Mouse (Mus musculus) heart, postnatal 10 days (tissue): ENCODE results near the gene Nudt3. TPM values are rescaled to one million over a fixed set of nuclear protein-coding genes. Genes with fewer than 3 reads are reported as not detected.
A peak's percentile ranks its signal among the peaks of the same experiment; 100 is the strongest.

Source experiments
- DNase-seq, 2 experiments: peaks; one replicate each; pipeline ENCODE4 v3.0.0; 2021
- intact Hi-C: fragments of 180-260 bp; cut with DNase I; formaldehyde crosslinking; loops from one replicate; pipeline ENCODE4 v1.15.1; 2025
- total RNA-seq, 2 experiments: library from RNA; stranded (reverse); gene quantifications; 2 replicates each; pipeline ENCODE4 v1.2.3; 2021

Nudt3 gene
- total RNA-seq, 2 experiments from 2014 or later = 380 to 410 TPM

- intact Hi-C loops = no loop called here
- peak; percentile 77 to 87 for DNase-seq
Observed at GRCm38 (mm10) chr17:27603522-27604234, 19.6 kb downstream of the Nudt3 start.

GRCm38 (mm10) chr17:27603036-27603435 is 20.3 kb downstream of the Nudt3 start:
- intact Hi-C loops = no loop called here
- no peak for DNase-seq

- intact Hi-C loops = no loop called here
- no peak for DNase-seq
Observed at GRCm38 (mm10) chr17:27600869-27601268, 22.4 kb downstream of the Nudt3 start.

GRCm38 (mm10) chr17:27600286-27600685 is 23.0 kb downstream of the Nudt3 start:
- no peak for DNase-seq
- intact Hi-C loops = no loop called here

- intact Hi-C loops = no loop called here
- DNase-seq = peak; percentile 68 to 78
Observed at GRCm38 (mm10) chr17:27596376-27597190, 26.7 kb downstream of the Nudt3 start.

GRCm38 (mm10) chr17:27595659-27596375 is 27.5 kb downstream of the Nudt3 start:
- DNase-seq = peak in 1 of 2 experiments; percentile 39
- intact Hi-C loops = no loop called here

- DNase-seq = no peak
- intact Hi-C loops = no loop called here
Observed at GRCm38 (mm10) chr17:27592565-27592910, 30.8 kb downstream of the Nudt3 start.

- no peak for DNase-seq
- intact Hi-C loops = loop anchor here (2.0 kb wide), 1 partner anchor 25 kb away; no protein-coding TSS in a partner anchor
Observed at GRCm38 (mm10) chr17:27591826-27592564, 31.3 kb downstream of the Nudt3 start.

GRCm38 (mm10) chr17:27588231-27588630 is 35.1 kb downstream of the Nudt3 start:
- no peak for DNase-seq
- intact Hi-C loops = loop anchor here (5.0 kb wide), 1 partner anchor 34 kb away; the partner anchor contains the start of gene Nudt3

- DNase-seq = peak; percentile 81 to 84
- intact Hi-C loops = loop anchor here (5.0 kb wide), 1 partner anchor 35 kb away; the partner anchor contains the start of gene Nudt3
Observed at GRCm38 (mm10) chr17:27587252-27587651, 36.0 kb downstream of the Nudt3 start.

GRCm38 (mm10) chr17:27586661-27587060 is 36.6 kb downstream of the Nudt3 start:
- DNase-seq = peak; percentile 64 to 72
- intact Hi-C loops = loop anchor here (5.0 kb wide), 1 partner anchor 36 kb away; the partner anchor contains the start of gene Nudt3

- intact Hi-C loops = no loop called here
Observed at GRCm38 (mm10) chr17:27583185-27583894, 40.0 kb downstream of the Nudt3 start.

GRCm38 (mm10) chr17:27580392-27581068 is 42.8 kb downstream of the Nudt3 start:
- intact Hi-C loops = no loop called here
- no peak for DNase-seq

More at GRCm38 (mm10) chr17:27583185-27583894, 40.0 kb downstream of the Nudt3 start:
- DNase-seq = no peak

GRCm38 (mm10) chr17:27579816-27580215 is 43.5 kb downstream of the Nudt3 start:
- no peak for DNase-seq
- intact Hi-C loops = no loop called here

- intact Hi-C loops = no loop called here
- no peak for DNase-seq
Observed at GRCm38 (mm10) chr17:27578487-27578886, 44.8 kb downstream of the Nudt3 start.

GRCm38 (mm10) chr17:27577468-27577867 is 45.8 kb downstream of the Nudt3 start:
- intact Hi-C loops = no loop called here
- DNase-seq = peak in 1 of 2 experiments; percentile 50

GRCm38 (mm10) chr17:27576056-27576455 is 47.2 kb downstream of the Nudt3 start:
- intact Hi-C loops = no loop called here
- no peak for DNase-seq

- DNase-seq = peak in 1 of 2 experiments; percentile 39
- intact Hi-C loops = no loop called here
Observed at GRCm38 (mm10) chr17:27575116-27575776, 48.0 kb downstream of the Nudt3 start.
